Mouse (Mus musculus): ENCODE measurements around the gene Trim16.

The Trim16 gene

GRCm38 (mm10) chr11:62820059-62820541 is at the start of gene Trim16:
TSS of gene Trim16 (plus strand) at chr11:62820231.
- peak; percentile 79 for ATAC-seq (ENCODE audit: low TSS enrichment)

- peak; percentile 91 for ATAC-seq (ENCODE audit: low TSS enrichment)
Measured at GRCm38 (mm10) chr11:62776510-62776909, 43.5 kb upstream of the Trim16 start.

GRCm38 (mm10) chr11:62788935-62789616 is 31.0 kb upstream of the Trim16 start, which contains the start of gene Zfp286:
TSS of gene Zfp286 (minus strand) at chr11:62789462.
- peak; percentile 99 for ATAC-seq (ENCODE audit: low TSS enrichment)

- no peak for ATAC-seq (ENCODE audit: low TSS enrichment)
Measured at GRCm38 (mm10) chr11:62789617-62789936, 30.5 kb upstream of the Trim16 start.

GRCm38 (mm10) chr11:62804119-62804518 is 15.9 kb upstream of the Trim16 start:
- no peak for ATAC-seq (ENCODE audit: low TSS enrichment)

- ATAC-seq (ENCODE audit: low TSS enrichment): no peak
Measured at GRCm38 (mm10) chr11:62807965-62808364, 12.1 kb upstream of the Trim16 start.

GRCm38 (mm10) chr11:62809201-62809600 is 10.8 kb upstream of the Trim16 start:
- ATAC-seq (ENCODE audit: low TSS enrichment): no peak

- ATAC-seq (ENCODE audit: low TSS enrichment): no peak
Measured at GRCm38 (mm10) chr11:62812268-62812667, 7.8 kb upstream of the Trim16 start.

- ATAC-seq (ENCODE audit: low TSS enrichment): no peak
Measured at GRCm38 (mm10) chr11:62813497-62813896, 6.5 kb upstream of the Trim16 start.

GRCm38 (mm10) chr11:62813970-62814624 is 5.9 kb upstream of the Trim16 start:
- no peak for ATAC-seq (ENCODE audit: low TSS enrichment)

- peak; percentile 38; the same call in 1 of the 2 replicates for ATAC-seq (ENCODE audit: low TSS enrichment)
Measured at GRCm38 (mm10) chr11:62814625-62815024, 5.4 kb upstream of the Trim16 start.

- no peak for ATAC-seq (ENCODE audit: low TSS enrichment)
Measured at GRCm38 (mm10) chr11:62815438-62815837, 4.6 kb upstream of the Trim16 start.

GRCm38 (mm10) chr11:62816591-62816990 is 3.4 kb upstream of the Trim16 start:
- no peak for ATAC-seq (ENCODE audit: low TSS enrichment)

GRCm38 (mm10) chr11:62819059-62819686 is 858 bp upstream of the Trim16 start:
- ATAC-seq (ENCODE audit: low TSS enrichment): no peak

- peak; percentile 59 for ATAC-seq (ENCODE audit: low TSS enrichment)
Measured at GRCm38 (mm10) chr11:62820661-62821437, 818 bp downstream of the Trim16 start.

GRCm38 (mm10) chr11:62821893-62822292 is 1.9 kb downstream of the Trim16 start:
- no peak for ATAC-seq (ENCODE audit: low TSS enrichment)

- no peak for ATAC-seq (ENCODE audit: low TSS enrichment)
Measured at GRCm38 (mm10) chr11:62824211-62824610, 4.2 kb downstream of the Trim16 start.

GRCm38 (mm10) chr11:62825222-62826105 is 5.4 kb downstream of the Trim16 start:
- no peak for ATAC-seq (ENCODE audit: low TSS enrichment)

- no peak for ATAC-seq (ENCODE audit: low TSS enrichment)
Measured at GRCm38 (mm10) chr11:62826106-62826733, 6.2 kb downstream of the Trim16 start.

GRCm38 (mm10) chr11:62827135-62827534 is 7.1 kb downstream of the Trim16 start:
- ATAC-seq (ENCODE audit: low TSS enrichment): no peak

- ATAC-seq (ENCODE audit: low TSS enrichment): no peak
Measured at GRCm38 (mm10) chr11:62827911-62828310, 7.9 kb downstream of the Trim16 start.

Measured in frontal cortex, adult (tissue).